Mouse (Mus musculus) layer of hippocampus, postnatal 36 days (tissue): ENCODE results near the gene Neil1. TPM values are rescaled to one million over a fixed set of nuclear protein-coding genes. Genes with fewer than 3 reads are reported as not detected.
A peak's percentile ranks its signal among the peaks of the same experiment; 100 is the strongest.

ENCODE experiments used
- DNase-seq, 2 experiments: peaks; one replicate each; pipeline ENCODE4 v3.0.0; 2022
- total RNA-seq, 2 experiments: library from RNA; stranded (reverse); gene quantifications; 2 replicates each; pipeline ENCODE4 v1.2.3; 2021

Gene Neil1
- total RNA-seq: 1 to 10 TPM; 7.7 to 8.5 TPM

GRCm38 (mm10) chr9:57148144-57148878 lies at the start of gene Neil1:
Gene Neil1 (minus strand): TSS chr9:57148305.
- DNase-seq: peak; percentile 86 to 89

GRCm38 (mm10) chr9:57197414-57197813 lies 49.3 kb upstream of the Neil1 start:
- DNase-seq: no peak

GRCm38 (mm10) chr9:57196708-57197107 lies 48.6 kb upstream of the Neil1 start:
- no peak for DNase-seq

GRCm38 (mm10) chr9:57168411-57168810 lies 20.3 kb upstream of the Neil1 start:
- no peak for DNase-seq

GRCm38 (mm10) chr9:57166173-57166572 lies 18.1 kb upstream of the Neil1 start:
- DNase-seq: no peak

- no peak for DNase-seq
These were observed 15.0 kb upstream of the Neil1 start for GRCm38 (mm10) chr9:57163137-57163536.

- no peak for DNase-seq
These were observed 14.4 kb upstream of the Neil1 start for GRCm38 (mm10) chr9:57162496-57162895.

GRCm38 (mm10) chr9:57158506-57158905 lies 10.4 kb upstream of the Neil1 start:
- DNase-seq: no peak

GRCm38 (mm10) chr9:57158013-57158470 lies 9.9 kb upstream of the Neil1 start, which contains the start of gene Commd4:
Gene Commd4 (minus strand): TSS chr9:57158331.
- peak; percentile 83 to 89 for DNase-seq

GRCm38 (mm10) chr9:57157499-57157898 lies 9.4 kb upstream of the Neil1 start:
- DNase-seq: no peak

GRCm38 (mm10) chr9:57156823-57157222 lies 8.7 kb upstream of the Neil1 start:
- DNase-seq: no peak

GRCm38 (mm10) chr9:57156383-57156782 lies 8.3 kb upstream of the Neil1 start:
- no peak for DNase-seq

GRCm38 (mm10) chr9:57152331-57152730 lies 4.2 kb upstream of the Neil1 start:
- no peak for DNase-seq

GRCm38 (mm10) chr9:57150192-57150591 lies 2.1 kb upstream of the Neil1 start:
- DNase-seq: no peak

- no peak for DNase-seq
These were observed 916 bp upstream of the Neil1 start for GRCm38 (mm10) chr9:57149021-57149420.

- DNase-seq: no peak
These were observed 631 bp downstream of the Neil1 start for GRCm38 (mm10) chr9:57147205-57148143.

- no peak for DNase-seq
These were observed 1.5 kb downstream of the Neil1 start for GRCm38 (mm10) chr9:57146451-57147066.

GRCm38 (mm10) chr9:57144830-57145229 lies 3.3 kb downstream of the Neil1 start:
- no peak for DNase-seq

- no peak for DNase-seq
These were observed 4.9 kb downstream of the Neil1 start for GRCm38 (mm10) chr9:57143212-57143611.

- DNase-seq: no peak
These were observed 6.4 kb downstream of the Neil1 start for GRCm38 (mm10) chr9:57141417-57142353.

GRCm38 (mm10) chr9:57139571-57139970 lies 8.5 kb downstream of the Neil1 start:
- DNase-seq: no peak

GRCm38 (mm10) chr9:57139110-57139509 lies 9.0 kb downstream of the Neil1 start:
- no peak for DNase-seq
